Mouse (Mus musculus): ENCODE data around the gene Cbr3.

DNA sequence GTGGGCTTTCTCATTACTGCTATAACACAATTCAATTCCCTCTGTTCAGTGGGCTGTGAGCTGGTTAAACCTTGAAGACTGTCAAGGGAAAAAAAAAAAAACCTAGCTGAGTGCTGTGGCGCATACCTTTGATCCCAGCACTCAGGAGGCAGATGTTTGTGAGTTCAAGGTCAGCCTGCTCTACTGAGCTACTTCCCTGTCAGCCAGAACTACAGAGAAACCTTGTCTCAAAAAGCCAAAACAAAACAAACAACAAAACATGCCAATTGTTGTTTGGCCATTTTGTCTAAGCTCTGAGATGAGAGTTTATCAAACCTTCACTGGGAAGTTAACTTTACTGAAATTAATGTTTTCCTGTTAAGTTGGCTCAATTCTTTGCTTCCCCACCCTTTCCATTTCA, 26.2 kb downstream of the Cbr3 start:
- TF ChIP-seq CTCF (IDR thresholded peaks at IDR 0.05; ENCODE audit: control insufficient read depth, insufficient read depth, low read length), result no peak
- no peak for TF ChIP-seq POLR2A (IDR thresholded peaks at IDR 0.05; ENCODE audit: borderline replicate concordance, control insufficient read depth, low read depth, low read length)
